Mouse (Mus musculus): ENCODE data around the gene Upb1.
"Not testable (repeated sequence)": the region's sequence is repeated elsewhere in the genome, so short reads cannot be mapped to it uniquely, and the experiment has no call there.

Upb1 gene

DNA sequence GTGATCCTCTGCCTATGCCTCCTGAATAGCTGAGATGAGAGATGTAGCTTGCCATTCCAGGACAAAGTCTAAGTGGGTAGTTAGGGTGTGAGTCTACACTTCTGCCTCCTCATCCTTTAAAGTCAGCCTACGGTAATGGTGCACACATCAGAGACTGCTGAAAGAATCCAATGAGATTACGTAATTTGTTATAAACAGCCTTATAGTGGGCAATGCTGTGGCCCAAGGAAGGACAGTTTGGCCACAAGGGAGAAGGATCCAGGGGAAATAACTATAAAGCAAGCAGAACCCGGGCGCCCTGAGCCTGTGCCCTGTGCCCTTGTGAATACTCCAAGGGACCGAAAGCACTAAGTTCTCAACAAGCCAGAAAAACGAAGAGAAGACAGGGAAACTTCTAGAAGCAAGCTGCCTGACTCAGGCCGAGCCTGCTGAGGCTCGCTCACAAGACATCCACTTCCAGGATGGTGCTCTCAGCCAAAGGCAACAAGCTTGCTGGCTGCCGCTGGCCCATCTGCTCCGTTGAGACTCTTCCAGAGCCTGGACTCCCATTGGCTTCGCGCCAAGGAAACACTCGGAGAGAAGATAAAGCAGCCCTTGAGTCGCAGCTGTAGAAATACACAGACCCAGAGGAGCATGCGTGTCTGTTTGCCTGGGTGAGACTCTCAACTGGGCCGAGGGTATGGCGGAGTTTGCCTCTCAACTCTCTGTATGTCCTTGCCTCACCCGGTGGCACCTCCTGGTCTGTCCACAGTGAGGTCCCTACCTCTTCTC, 55.3 kb downstream of the Upb1 start:
- DNase-seq (ENCODE audit: low spot score), result not testable (repeated sequence)

GRCm38 (mm10) chr10:75457852-75458251, 56.9 kb downstream of the Upb1 start:
- DNase-seq (ENCODE audit: low spot score), result no peak

DNA sequence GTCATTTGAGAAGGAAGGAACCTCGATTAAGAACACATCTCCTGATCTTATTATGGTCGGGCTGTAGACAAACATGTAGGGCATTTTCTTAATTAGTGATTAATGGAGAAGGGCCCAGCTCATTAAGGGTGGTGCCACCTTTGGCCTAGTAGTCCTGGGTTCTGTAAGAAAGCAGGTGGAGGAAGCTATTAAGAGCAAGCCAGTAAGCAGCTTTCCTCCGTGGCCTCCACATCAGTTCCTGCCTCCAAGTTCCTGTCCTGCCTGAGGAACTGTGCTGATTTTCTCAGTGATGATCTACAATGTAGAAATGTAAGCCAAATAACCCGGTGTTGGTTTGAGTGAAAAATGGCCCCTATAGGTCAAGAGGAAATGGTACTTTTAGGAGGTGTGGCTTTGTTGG, 57.4 kb downstream of the Upb1 start:
- DNase-seq (ENCODE audit: low spot score), result no peak

DNA sequence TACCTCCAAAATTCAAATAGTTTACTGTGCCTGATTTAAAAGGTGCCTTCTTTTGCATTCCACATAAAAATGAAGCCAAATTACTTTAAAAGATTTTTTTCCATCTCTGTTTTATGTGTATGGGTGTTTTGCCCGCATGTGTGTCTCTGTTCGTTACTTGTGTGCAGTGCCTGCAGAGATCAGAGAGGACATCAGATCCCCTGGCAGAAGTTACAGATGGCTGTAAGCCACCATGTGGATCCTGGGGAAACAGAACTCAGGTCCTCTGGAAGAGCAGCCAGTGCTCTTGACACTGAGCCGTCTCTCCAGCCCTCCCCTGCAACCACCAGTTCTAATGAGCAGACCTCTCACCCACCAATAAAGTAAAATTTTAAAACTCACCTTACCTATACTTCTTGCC, 61.8 kb downstream of the Upb1 start:
- no peak for DNase-seq (ENCODE audit: low spot score)

- DNase-seq (ENCODE audit: low spot score), result no peak
Observed at GRCm38 (mm10) chr10:75465781-75466550, 65.1 kb downstream of the Upb1 start.

DNA sequence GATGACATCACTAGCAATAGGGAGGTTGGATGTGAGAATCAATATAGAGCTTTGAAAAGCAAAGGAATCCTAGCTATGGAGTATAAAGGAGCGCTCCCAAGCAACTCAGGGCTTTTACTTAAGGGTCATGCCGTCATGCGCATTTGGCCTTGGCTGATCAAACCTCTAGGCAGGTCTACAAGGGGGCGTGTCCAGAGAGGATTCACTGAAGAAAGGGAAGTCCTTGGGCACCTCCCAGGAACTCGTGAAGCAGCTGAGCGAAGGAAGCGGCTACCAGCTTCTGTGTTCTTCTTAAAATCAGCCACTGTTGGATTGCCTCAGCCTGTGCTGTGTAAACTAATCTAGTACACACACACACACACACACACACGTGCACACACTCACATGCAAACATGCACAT, 72.5 kb downstream of the Upb1 start:
- DNase-seq (ENCODE audit: low spot score), result no peak

GRCm38 (mm10) chr10:75474571-75474970, 73.7 kb downstream of the Upb1 start:
- DNase-seq (ENCODE audit: low spot score), result no peak

DNA sequence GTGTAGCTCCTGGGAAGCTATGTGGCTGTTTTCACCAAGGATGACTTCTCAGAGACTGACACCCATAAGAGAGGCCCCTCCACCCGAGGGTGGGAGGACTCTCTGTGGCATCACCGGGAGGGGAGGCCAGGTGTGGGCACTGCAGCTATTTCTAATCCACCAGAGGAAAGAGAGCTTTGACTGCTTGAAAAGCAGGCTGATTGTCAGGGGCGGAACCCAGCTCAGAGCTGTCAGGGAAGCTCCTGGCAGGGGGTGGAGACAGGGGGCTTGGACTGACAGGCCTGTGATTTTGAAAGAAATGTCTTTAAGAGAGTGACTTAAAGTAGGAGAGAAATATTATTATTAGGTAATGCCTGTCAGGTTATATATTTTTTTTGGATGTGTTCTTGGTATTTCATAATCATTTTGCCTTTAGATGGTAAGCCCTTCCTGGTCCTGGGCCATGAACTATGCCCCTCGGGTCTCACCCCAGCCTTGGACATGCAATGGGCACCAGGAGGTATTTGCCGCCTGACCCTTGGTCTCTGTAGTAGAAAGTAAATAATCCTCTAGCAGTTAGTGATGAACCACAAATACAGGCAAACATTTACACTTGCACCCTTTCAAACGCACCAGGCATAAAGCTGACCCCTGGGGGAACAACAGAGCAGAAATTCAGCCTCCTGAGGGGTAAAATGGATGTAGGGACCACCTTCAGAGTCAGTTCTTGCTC, 74.4 kb downstream of the Upb1 start:
- DNase-seq (ENCODE audit: low spot score), result peak; percentile 36

DNA sequence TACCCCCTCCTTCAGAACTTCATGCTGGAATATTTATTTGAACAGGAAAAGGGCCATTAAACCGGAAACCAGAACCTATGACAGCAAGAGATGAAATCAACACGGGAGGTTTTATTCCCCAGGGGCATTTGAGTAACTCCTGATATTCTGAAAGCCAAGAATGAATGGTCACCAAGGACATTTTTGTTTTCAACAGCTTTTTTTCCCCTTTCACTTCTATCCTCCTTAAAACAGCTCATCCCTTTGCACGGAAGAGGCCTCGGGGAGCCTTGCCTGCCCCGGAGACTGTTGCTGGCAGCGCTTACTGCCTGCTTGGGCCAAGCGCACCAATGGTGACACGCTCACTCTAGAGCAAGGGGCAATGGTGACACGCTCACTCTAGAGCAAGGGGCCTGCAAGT, 76.1 kb downstream of the Upb1 start:
- DNase-seq (ENCODE audit: low spot score), result no peak

- DNase-seq (ENCODE audit: low spot score), result no peak
Observed at GRCm38 (mm10) chr10:75479955-75480354, 79.0 kb downstream of the Upb1 start.

DNA sequence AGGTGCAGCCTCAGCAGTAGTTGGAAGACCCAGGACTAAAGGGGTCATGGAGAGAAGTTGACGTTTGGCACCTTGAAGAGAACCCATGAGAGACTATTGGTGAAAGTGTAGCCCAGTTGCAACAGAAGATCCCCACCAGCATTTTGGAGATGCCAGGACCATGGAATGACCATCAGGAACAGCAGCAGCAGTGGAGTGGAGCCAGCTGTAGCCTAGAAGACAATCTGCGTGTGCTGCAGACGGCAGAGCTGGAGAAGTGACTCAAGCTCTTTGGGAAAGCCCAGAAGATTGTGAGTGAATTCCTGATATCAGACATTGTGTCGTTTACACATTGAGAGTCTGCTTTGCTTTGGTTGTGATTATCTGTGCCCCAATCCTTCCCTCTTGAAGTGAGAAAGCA, 80.8 kb downstream of the Upb1 start:
- DNase-seq (ENCODE audit: low spot score), result no peak

- no peak for DNase-seq (ENCODE audit: low spot score)
Observed at GRCm38 (mm10) chr10:75482271-75482670, 81.4 kb downstream of the Upb1 start.

DNA sequence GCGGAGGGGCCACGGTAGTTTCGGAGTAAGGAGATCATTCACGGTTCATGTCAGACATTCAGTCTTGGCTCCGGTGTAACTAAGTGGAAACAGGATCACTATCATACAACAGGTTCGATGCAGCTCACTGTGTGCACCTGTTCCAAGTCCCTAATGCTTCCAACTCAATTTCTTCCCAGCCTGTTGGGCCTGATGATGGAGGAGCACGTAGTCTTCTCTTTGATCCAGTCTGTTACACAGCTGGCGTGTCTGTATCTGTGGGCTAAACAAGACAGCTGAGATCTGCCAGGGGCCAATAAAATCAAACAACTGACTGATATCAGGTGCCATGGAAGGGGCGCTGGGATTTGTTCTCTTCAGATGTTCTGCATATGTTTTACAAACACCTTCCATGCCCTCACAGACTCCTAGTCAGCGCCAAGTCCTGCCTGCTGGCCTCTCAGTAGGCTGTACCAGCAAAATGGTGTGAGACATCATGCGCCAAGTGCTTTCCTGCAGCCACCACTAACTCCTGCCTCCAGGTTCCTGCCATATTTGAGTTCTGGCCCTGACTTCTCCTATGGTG, 82.1 kb downstream of the Upb1 start:
- DNase-seq (ENCODE audit: low spot score), result no peak

- no peak for DNase-seq (ENCODE audit: low spot score)
Observed at GRCm38 (mm10) chr10:75484066-75484465, 83.2 kb downstream of the Upb1 start.

DNA sequence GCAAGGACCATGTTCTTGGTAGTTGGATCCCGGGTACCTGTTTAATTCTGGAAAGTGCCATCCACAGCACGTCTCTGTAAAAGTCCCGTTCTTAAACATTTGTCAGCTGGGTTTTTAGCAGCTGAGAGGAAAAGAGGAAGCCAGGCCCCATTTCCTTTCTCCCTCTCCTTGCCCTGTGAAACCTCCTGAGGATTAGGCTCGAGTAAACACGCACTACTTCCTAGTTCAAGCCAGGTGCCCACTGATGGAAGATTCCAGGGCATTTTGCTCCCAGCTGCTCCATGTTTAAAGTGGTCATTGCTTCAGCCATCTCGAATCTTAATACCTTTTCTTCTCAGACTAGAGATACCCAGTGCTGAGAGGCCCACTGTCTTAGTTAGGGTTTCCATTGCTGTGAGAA, 83.9 kb downstream of the Upb1 start:
- no peak for DNase-seq (ENCODE audit: low spot score)

DNA sequence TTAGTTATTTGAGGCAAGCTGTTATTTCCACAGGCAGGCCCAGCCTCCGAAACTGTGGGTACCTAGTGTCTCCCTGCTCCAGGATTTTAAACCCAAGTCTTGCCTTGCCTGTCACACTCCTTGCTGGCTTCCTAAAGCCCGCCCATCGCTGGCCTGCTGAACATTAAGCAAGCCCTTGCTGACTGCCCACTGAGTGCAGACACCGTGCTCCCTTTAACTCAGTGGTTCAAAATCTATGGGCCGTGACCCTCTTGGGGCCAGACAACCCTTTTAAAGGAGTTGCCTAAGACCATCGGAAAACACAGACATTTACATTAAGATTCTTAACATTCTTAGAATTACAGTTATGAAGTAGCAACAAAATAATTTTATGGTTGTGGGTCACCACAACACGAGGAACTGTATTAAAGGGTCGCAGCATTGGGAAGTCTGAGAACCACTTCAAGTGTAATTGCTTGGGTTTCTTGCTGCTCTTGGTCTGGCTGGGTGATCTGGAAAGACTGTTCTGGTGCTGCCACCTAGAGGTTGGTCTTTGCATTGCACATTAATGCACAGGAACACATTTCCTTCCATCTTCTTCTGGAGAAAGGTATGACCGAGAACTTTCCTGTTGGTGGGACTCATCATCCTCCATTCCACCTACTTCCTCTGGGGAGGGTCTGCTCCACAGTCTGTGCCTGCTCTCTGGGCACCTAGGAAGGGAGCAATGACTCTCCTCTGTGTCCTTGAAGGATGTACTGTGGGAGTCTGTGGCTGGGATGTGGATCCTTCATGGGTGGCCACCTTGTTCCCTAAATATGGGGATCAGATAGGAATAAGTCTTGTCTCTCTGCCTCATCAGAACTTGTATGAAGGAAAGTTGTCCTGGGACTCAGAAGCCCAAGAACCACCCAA, 85.4 kb downstream of the Upb1 start:
- DNase-seq (ENCODE audit: low spot score), result peak; percentile 65

GRCm38 (mm10) chr10:75487131-75487530, 86.2 kb downstream of the Upb1 start:
- DNase-seq (ENCODE audit: low spot score), result no peak

GRCm38 (mm10) chr10:75489522-75489921, 88.6 kb downstream of the Upb1 start:
- no peak for DNase-seq (ENCODE audit: low spot score)

DNA sequence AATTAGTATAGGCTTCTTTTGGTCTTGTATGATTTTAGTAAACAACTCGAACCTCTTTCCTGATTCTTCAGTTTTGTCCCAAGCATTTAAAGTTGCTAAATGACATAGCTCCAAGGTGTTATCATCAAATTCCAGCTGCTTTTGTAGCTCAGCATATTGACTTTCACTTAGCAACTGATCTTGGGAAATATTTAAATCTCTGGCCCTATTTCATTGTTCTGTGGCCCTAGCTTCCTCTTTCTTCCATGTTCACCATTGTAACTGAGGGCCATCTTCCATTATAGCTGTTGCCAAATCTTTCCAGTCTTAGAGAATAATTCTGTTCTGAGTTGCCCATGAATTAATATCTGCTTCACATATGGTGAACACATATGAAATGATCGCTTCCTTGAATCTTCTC, 89.8 kb downstream of the Upb1 start:
- no peak for DNase-seq (ENCODE audit: low spot score)
